Comparison of ENCODE assay signal across 8 mouse cellular contexts in the genomic region with DNA sequence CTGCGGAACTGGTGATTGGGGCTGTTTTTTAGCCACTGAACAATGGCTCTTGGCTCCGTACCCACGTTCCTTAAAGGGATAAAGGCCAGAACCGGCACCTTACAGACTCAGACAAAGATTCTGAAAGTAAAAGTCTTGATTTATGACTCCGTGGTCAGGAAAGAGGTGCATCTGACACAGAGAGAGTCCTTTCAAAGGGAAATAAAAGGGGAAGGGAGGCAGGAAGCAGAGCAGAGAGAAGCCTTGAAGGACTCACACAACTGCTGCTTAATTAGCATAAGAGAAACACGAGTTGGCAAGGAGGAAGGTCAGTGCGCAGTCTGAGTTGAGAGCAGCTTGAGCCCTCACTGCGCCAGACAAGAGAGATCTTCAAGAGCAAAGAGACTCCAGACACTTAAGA. TPM values are rescaled to one million over a fixed set of nuclear protein-coding genes. Genes with fewer than 3 reads are reported as not detected.
DNase-seq lines count a peak whose midpoint lies in the region; ATAC-seq and TF ChIP-seq lines count a peak whose summit lies in the region.
"Had no signal": no experiment of that assay in that cellular context is flagged by ENCODE, and none has a peak within 500 bp of the region (broad histone marks: within the 10 kb centered on the region; RNA-seq: fewer than 3 reads in every experiment).

No protein-coding gene starts in this region.

- peak; percentile 22 for DNase-seq in CD4-positive, CD25-positive, alpha-beta regulatory T cell, adult 2 months (ENCODE audit: low read depth, low spot score)
- no peak for DNase-seq in urinary bladder, postnatal 25 days (ENCODE audit: low spot score)
- DNase-seq in spleen, postnatal 14 days (ENCODE audit: low spot score in 2 of 2) = no peak

- H3K9ac ChIP-seq in ES-Bruce4 (ENCODE audit: low read depth, poor library complexity, severe bottlenecking) = no peak overlapping the region
- no peak overlapping the region for H3K9ac ChIP-seq in forebrain, embryonic 12.5 days
- H3K9ac ChIP-seq in hindbrain, embryonic 16.5 days (ENCODE audit: low read depth, low read length) = no peak overlapping the region
- H3K9ac ChIP-seq: liver, embryonic 14.5 days had no signal

- peak; percentile 53; the same call in 1 of the 2 replicates for ATAC-seq in forebrain, embryonic 12.5 days (ENCODE audit: low FRiP score)
- ATAC-seq in hindbrain, embryonic 16.5 days = peak; percentile 84
- peak; percentile 72 for ATAC-seq in megakaryocyte, adult 5-6 weeks (ENCODE audit: poor library complexity, severe bottlenecking)

- no peaks in the 10 kb centered on the region for H3K36me3 ChIP-seq in ES-Bruce4 (ENCODE audit: control insufficient read depth, insufficient read depth, low read length, poor library complexity, severe bottlenecking)
- no peaks in the 10 kb centered on the region for H3K36me3 ChIP-seq in forebrain, embryonic 12.5 days (replicated peaks)
- no peaks in the 10 kb centered on the region for H3K36me3 ChIP-seq in hindbrain, embryonic 16.5 days (ENCODE audit: control insufficient read depth, insufficient read depth, low read length)

- no peak for TF ChIP-seq POLR2A in ES-Bruce4 (IDR thresholded peaks at IDR 0.05; ENCODE audit: insufficient read depth, low read length)

- peak overlapping the region; percentile 6; the same call in 1 of the 2 replicates for H3K4me2 ChIP-seq in forebrain, embryonic 12.5 days
- 0 out of 2 replicates have a peak overlapping the region, but pooled peaks have one; percentile 8 for H3K4me2 ChIP-seq in hindbrain, embryonic 16.5 days (ENCODE audit: low read length)

- no peaks in the 10 kb centered on the region for H3K27me3 ChIP-seq in ES-Bruce4 (ENCODE audit: control insufficient read depth, insufficient read depth, low read length, poor library complexity, severe bottlenecking)
- no peaks in the 10 kb centered on the region for H3K27me3 ChIP-seq in forebrain, embryonic 12.5 days
- H3K27me3 ChIP-seq in hindbrain, embryonic 16.5 days (replicated peaks; ENCODE audit: control insufficient read depth, insufficient read depth, low read length) = no peaks in the 10 kb centered on the region

- peak overlapping the region; percentile 88 for H3K27ac ChIP-seq in ES-Bruce4 (ENCODE audit: insufficient read depth, low read length)
- no peak overlapping the region for H3K27ac ChIP-seq in forebrain, embryonic 12.5 days
- H3K27ac ChIP-seq in hindbrain, embryonic 16.5 days (ENCODE audit: low read depth, low read length) = no peak overlapping the region
- H3K27ac ChIP-seq: liver, embryonic 14.5 days had no signal

- WGBS in forebrain, embryonic 12.5 days = 14% methylated on average over 8 of the region's 8 CpGs
- WGBS in hindbrain, embryonic 16.5 days = 13% methylated on average over 8 of the region's 8 CpGs

- no peaks in the 10 kb centered on the region; the same call in 1 of the 2 replicates for H3K9me3 ChIP-seq in ES-Bruce4 (replicated peaks; ENCODE audit: control insufficient read depth, insufficient read depth, low read length, poor library complexity, severe bottlenecking)
- no peaks in the 10 kb centered on the region for H3K9me3 ChIP-seq in forebrain, embryonic 12.5 days
- H3K9me3 ChIP-seq in hindbrain, embryonic 16.5 days (ENCODE audit: control insufficient read depth, low read length) = no peaks in the 10 kb centered on the region

- peaks cover 2% of the 10 kb centered on the region for H3K4me1 ChIP-seq in ES-Bruce4 (ENCODE audit: control insufficient read depth, insufficient read depth, low read length)
- peaks cover 8% of the 10 kb centered on the region for H3K4me1 ChIP-seq in forebrain, embryonic 12.5 days
- H3K4me1 ChIP-seq in hindbrain, embryonic 16.5 days (ENCODE audit: control insufficient read depth, insufficient read depth, low read depth, low read length) = no peaks in the 10 kb centered on the region

- no peak overlapping the region for H3K4me3 ChIP-seq in ES-Bruce4 (ENCODE audit: low read depth, low read length)
- H3K4me3 ChIP-seq in forebrain, embryonic 12.5 days (replicated peaks) = no peak overlapping the region
- no peak overlapping the region for H3K4me3 ChIP-seq in hindbrain, embryonic 16.5 days (ENCODE audit: low read length)

- TF ChIP-seq CTCF in ES-Bruce4 (IDR thresholded peaks at IDR 0.05; ENCODE audit: low read depth, low read length) = no peak

- TF ChIP-seq EP300 in ES-Bruce4 (IDR thresholded peaks at IDR 0.05; ENCODE audit: insufficient read depth, low read depth, low read length) = peak; percentile 82; the same call in 1 of the 2 replicates

RNA-seq across cellular contexts. Expression of a gene that starts 13.7 kb away (rescaled TPM):
- polyA plus RNA-seq in ES-Bruce4 (2011; ENCODE audit: insufficient read depth, insufficient read length, low read depth, missing spikeins) = 33.2 and 33.5 TPM in 2 replicates
- 11.9 and 13.2 TPM in 2 replicates for polyA plus RNA-seq in forebrain, embryonic 12.5 days (2016; fragmentation: Nextera tagmentation; extraction: Ambion mirVana)
- polyA plus RNA-seq in hindbrain, embryonic 16.5 days (2015; fragmentation: Nextera tagmentation; extraction: Ambion mirVana) = 6.7 and 7.1 TPM in 2 replicates
- 0.98 and 3.5 TPM in 2 replicates for total RNA-seq in megakaryocyte, adult 5-6 weeks (2015)
- 1.1 and 2.0 TPM in 2 replicates for total RNA-seq in megakaryocyte, adult 5-6 weeks (2017)
